Mouse (Mus musculus) liver, postnatal 0 days (tissue): Measurements from ENCODE around the gene Lpo.

ENCODE experiments used
- CTCF ChIP-seq: sonication (generic); IDR thresholded peaks from 2 replicates; pipeline ENCODE4 v1.5.1; 2016; ENCODE audit warnings: antibody characterized with exemption, low read depth
- EP300 ChIP-seq: IDR thresholded peaks from 2 replicates; pipeline ENCODE4 v1.6.1; 2016; ENCODE audit warnings: antibody characterized with exemption, low read depth, mild to moderate bottlenecking

- TF ChIP-seq CTCF (no peak), EP300 (no peak)
These were observed 67.6 kb downstream of the Lpo start, which contains the start of gene Tspoap1 for GRCm38 (mm10) chr11:87760301-87761081.
